Mouse (Mus musculus): ENCODE measurements at regions not wholly inside any gene's neighbourhood (a gene's known extent, or its start where the extent isn't known, plus 50 kb on each side); places are given as distances from the start of the nearest gene placed in this dataset.

- Histone ChIP-seq H3K36me3 (ENCODE audit: control insufficient read depth, insufficient read depth, low read length) (no peaks in the 10 kb centered on the region), H3K27ac (ENCODE audit: low read length) (no peak overlapping the region), H3K27me3 (ENCODE audit: control insufficient read depth, insufficient read depth, low read depth, low read length) (no peaks in the 10 kb centered on the region), H3K4me1 (replicated peaks; ENCODE audit: control insufficient read depth, insufficient read depth, low read length) (no peaks in the 10 kb centered on the region), H3K9ac (ENCODE audit: low read length) (no peak overlapping the region), H3K4me2 (ENCODE audit: low read depth, low read length) (no peak overlapping the region), H3K4me3 (ENCODE audit: low read length) (no peak overlapping the region), H3K9me3 (ENCODE audit: control insufficient read depth, low read length) (no peaks in the 10 kb centered on the region)
- peak; percentile 54; the same call in 1 of the 2 replicates for ATAC-seq (ENCODE audit: low read depth)
- WGBS: 24% methylated on average over 3 of the region's 3 CpGs
These were observed 547.6 kb upstream of the Cited2 start for GRCm38 (mm10) chr10:17175385-17175784.

GRCm38 (mm10) chr10:17177054-17177453, 546.0 kb upstream of the Cited2 start:
- Histone ChIP-seq H3K9me3 (ENCODE audit: control insufficient read depth, low read length) (no peaks in the 10 kb centered on the region), H3K9ac (ENCODE audit: low read length) (no peak overlapping the region), H3K4me2 (ENCODE audit: low read depth, low read length) (no peak overlapping the region), H3K27me3 (ENCODE audit: control insufficient read depth, insufficient read depth, low read depth, low read length) (no peaks in the 10 kb centered on the region), H3K36me3 (ENCODE audit: control insufficient read depth, insufficient read depth, low read length) (no peaks in the 10 kb centered on the region), H3K27ac (ENCODE audit: low read length) (no peak overlapping the region), H3K4me1 (replicated peaks; ENCODE audit: control insufficient read depth, insufficient read depth, low read length) (no peaks in the 10 kb centered on the region), H3K4me3 (ENCODE audit: low read length) (no peak overlapping the region)
- ATAC-seq (ENCODE audit: low read depth): no peak
- 62% methylated on average over 1 of the region's 1 CpGs for WGBS

DNA sequence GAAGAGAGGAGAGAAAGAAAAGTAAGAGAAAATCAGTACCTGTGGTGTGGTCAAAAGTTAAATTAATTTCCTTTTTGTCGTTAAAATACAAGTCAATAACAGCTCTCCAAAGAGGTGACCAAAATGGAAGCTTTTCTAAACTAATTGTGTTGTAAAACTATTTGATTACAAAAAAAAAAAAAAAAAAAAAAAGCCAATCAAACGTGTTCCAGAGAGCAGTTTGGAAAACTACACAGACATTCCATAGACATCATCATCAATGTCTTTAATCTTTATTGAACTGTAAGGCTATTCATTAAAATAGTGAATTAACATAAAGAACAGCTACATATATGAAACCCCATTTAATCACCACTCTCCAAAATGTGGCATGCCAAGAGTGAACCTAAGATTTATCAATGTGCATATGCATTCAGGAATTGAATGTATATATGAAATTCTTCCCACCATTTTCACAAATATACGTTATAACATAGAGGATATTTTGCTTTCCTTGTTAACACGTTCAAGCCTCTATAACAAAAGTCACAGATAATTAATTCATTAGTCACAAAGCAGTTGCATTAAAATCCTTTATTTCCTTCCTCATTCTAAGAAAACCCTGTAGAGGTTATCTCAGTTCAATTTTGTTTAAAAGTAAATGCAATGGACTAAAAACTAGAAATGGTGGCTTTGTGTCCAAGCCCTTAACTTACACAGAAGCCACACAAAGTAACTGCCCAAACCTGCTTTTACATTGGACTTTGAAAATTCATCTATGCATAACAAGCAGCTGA, 545.3 kb upstream of the Cited2 start:
- 71% methylated on average over 4 of the region's 4 CpGs for WGBS

GRCm38 (mm10) chr10:17178627-17179026, 544.4 kb upstream of the Cited2 start:
- ATAC-seq (ENCODE audit: low read depth): no peak
- Histone ChIP-seq H3K4me1 (replicated peaks; ENCODE audit: control insufficient read depth, insufficient read depth, low read length) (no peaks in the 10 kb centered on the region), H3K4me3 (ENCODE audit: low read length) (no peak overlapping the region), H3K27me3 (ENCODE audit: control insufficient read depth, insufficient read depth, low read depth, low read length) (no peaks in the 10 kb centered on the region), H3K27ac (ENCODE audit: low read length) (no peak overlapping the region), H3K4me2 (ENCODE audit: low read depth, low read length) (no peak overlapping the region), H3K36me3 (ENCODE audit: control insufficient read depth, insufficient read depth, low read length) (no peaks in the 10 kb centered on the region), H3K9ac (ENCODE audit: low read length) (no peak overlapping the region), H3K9me3 (ENCODE audit: control insufficient read depth, low read length) (no peaks in the 10 kb centered on the region)

More for the DNA sequence above, 545.3 kb upstream of the Cited2 start:
- Histone ChIP-seq H3K4me2 (ENCODE audit: low read depth, low read length) (no peak overlapping the region), H3K9me3 (ENCODE audit: control insufficient read depth, low read length) (no peaks in the 10 kb centered on the region), H3K4me3 (ENCODE audit: low read length) (no peak overlapping the region), H3K4me1 (replicated peaks; ENCODE audit: control insufficient read depth, insufficient read depth, low read length) (no peaks in the 10 kb centered on the region), H3K27ac (ENCODE audit: low read length) (no peak overlapping the region), H3K36me3 (ENCODE audit: control insufficient read depth, insufficient read depth, low read length) (no peaks in the 10 kb centered on the region), H3K27me3 (ENCODE audit: control insufficient read depth, insufficient read depth, low read depth, low read length) (no peaks in the 10 kb centered on the region), H3K9ac (ENCODE audit: low read length) (no peak overlapping the region)
- ATAC-seq (ENCODE audit: low read depth): no peak

- Histone ChIP-seq H3K4me3 (ENCODE audit: low read length) (no peak overlapping the region), H3K4me1 (replicated peaks; ENCODE audit: control insufficient read depth, insufficient read depth, low read length) (no peaks in the 10 kb centered on the region; the same call in 1 of the 2 replicates), H3K9me3 (ENCODE audit: control insufficient read depth, low read length) (no peaks in the 10 kb centered on the region), H3K4me2 (ENCODE audit: low read depth, low read length) (no peak overlapping the region), H3K9ac (ENCODE audit: low read length) (no peak overlapping the region), H3K27me3 (ENCODE audit: control insufficient read depth, insufficient read depth, low read depth, low read length) (no peaks in the 10 kb centered on the region), H3K36me3 (ENCODE audit: control insufficient read depth, insufficient read depth, low read length) (no peaks in the 10 kb centered on the region), H3K27ac (ENCODE audit: low read length) (no peak overlapping the region)
- WGBS: 28% methylated on average over 2 of the region's 2 CpGs
- ATAC-seq (ENCODE audit: low read depth): no peak
These were observed 538.6 kb upstream of the Cited2 start for GRCm38 (mm10) chr10:17184418-17184817.

- H3K9me3 ChIP-seq (ENCODE audit: control insufficient read depth, low read length): no peaks in the 10 kb centered on the region
- no peaks in the 10 kb centered on the region for H3K4me1 ChIP-seq (replicated peaks; ENCODE audit: control insufficient read depth, insufficient read depth, low read length)
- no peak overlapping the region for H3K27ac ChIP-seq (ENCODE audit: low read length)
- 47% methylated on average over 12 of the region's 12 CpGs for WGBS
- no peak overlapping the region for H3K9ac ChIP-seq (ENCODE audit: low read length)
- H3K27me3 ChIP-seq (ENCODE audit: control insufficient read depth, insufficient read depth, low read depth, low read length): no peaks in the 10 kb centered on the region
- H3K4me2 ChIP-seq (ENCODE audit: low read depth, low read length): no peak overlapping the region
- ATAC-seq (ENCODE audit: low read depth): no peak
- no peak overlapping the region for H3K4me3 ChIP-seq (ENCODE audit: low read length)
- no peaks in the 10 kb centered on the region for H3K36me3 ChIP-seq (ENCODE audit: control insufficient read depth, insufficient read depth, low read length)
These were observed 526.8 kb upstream of the Cited2 start for GRCm38 (mm10) chr10:17196205-17196604.

GRCm38 (mm10) chr10:17196636-17197035, 526.4 kb upstream of the Cited2 start:
- H3K4me1 ChIP-seq (replicated peaks; ENCODE audit: control insufficient read depth, insufficient read depth, low read length): no peaks in the 10 kb centered on the region
- no peak for ATAC-seq (ENCODE audit: low read depth)
- 8% methylated on average over 1 of the region's 1 CpGs for WGBS

DNA sequence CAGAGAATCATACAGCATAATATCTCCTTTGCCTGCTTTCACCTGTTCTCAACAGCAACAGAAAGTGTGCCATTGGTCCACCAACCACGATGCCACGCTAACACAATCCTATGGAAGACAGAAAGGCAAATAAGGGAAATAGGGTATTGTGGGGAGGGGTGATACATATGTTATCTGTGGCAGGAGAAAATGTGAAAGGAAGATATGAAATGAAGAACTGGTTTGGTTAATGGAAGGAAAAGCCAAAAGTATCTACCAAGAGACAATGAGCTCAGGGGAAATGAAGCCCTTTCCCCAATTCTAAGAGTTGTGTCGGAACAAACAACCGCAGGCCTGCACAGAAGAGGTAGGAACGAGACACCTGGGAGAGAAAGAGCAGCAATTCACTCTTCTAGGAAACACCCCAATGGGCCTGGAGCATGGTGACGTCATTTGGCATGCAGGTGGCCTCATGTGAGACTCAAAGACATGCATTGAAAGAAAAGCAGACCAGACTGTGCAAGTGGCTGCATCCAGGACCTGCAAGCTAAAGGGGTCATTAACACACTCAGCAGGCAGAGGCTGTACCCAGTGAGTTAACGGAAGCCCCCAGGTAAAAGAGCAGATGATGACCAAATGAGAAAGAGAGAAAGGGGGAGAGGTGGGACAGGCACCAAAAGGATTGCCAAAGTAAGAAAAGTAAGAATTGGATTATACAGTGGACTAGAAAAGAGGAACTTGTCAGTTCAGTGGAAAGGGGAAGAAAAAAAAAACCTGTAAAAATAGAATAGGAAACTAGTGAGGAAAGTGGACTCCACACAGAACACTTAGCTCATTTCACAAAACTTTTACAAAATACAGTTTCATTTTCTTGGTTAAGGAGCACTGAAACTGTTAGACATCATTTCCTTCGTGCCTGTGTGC, 522.2 kb upstream of the Cited2 start:
- H3K27me3 ChIP-seq (ENCODE audit: control insufficient read depth, insufficient read depth, low read depth, low read length): no peaks in the 10 kb centered on the region
- H3K4me3 ChIP-seq (ENCODE audit: low read length): no peak overlapping the region
- H3K36me3 ChIP-seq (ENCODE audit: control insufficient read depth, insufficient read depth, low read length): no peaks in the 10 kb centered on the region
- no peaks in the 10 kb centered on the region for H3K4me1 ChIP-seq (replicated peaks; ENCODE audit: control insufficient read depth, insufficient read depth, low read length)
- WGBS: 81% methylated on average over 8 of the region's 8 CpGs
- H3K4me2 ChIP-seq (ENCODE audit: low read depth, low read length): no peak overlapping the region
- no peak for ATAC-seq (ENCODE audit: low read depth)
- no peak overlapping the region for H3K27ac ChIP-seq (ENCODE audit: low read length)
- H3K9ac ChIP-seq (ENCODE audit: low read length): no peak overlapping the region
- H3K9me3 ChIP-seq (ENCODE audit: control insufficient read depth, low read length): no peaks in the 10 kb centered on the region

More at GRCm38 (mm10) chr10:17196636-17197035, 526.4 kb upstream of the Cited2 start:
- Histone ChIP-seq H3K27ac (ENCODE audit: low read length) (no peak overlapping the region), H3K36me3 (ENCODE audit: control insufficient read depth, insufficient read depth, low read length) (no peaks in the 10 kb centered on the region), H3K4me3 (ENCODE audit: low read length) (no peak overlapping the region), H3K9ac (ENCODE audit: low read length) (no peak overlapping the region), H3K4me2 (ENCODE audit: low read depth, low read length) (no peak overlapping the region), H3K9me3 (ENCODE audit: control insufficient read depth, low read length) (no peaks in the 10 kb centered on the region), H3K27me3 (ENCODE audit: control insufficient read depth, insufficient read depth, low read depth, low read length) (no peaks in the 10 kb centered on the region)

GRCm38 (mm10) chr10:17201427-17201745, 521.6 kb upstream of the Cited2 start:
- Histone ChIP-seq H3K9ac (ENCODE audit: low read length) (no peak overlapping the region), H3K36me3 (ENCODE audit: control insufficient read depth, insufficient read depth, low read length) (no peaks in the 10 kb centered on the region), H3K27me3 (ENCODE audit: control insufficient read depth, insufficient read depth, low read depth, low read length) (no peaks in the 10 kb centered on the region), H3K4me3 (ENCODE audit: low read length) (no peak overlapping the region), H3K4me1 (replicated peaks; ENCODE audit: control insufficient read depth, insufficient read depth, low read length) (no peaks in the 10 kb centered on the region), H3K27ac (ENCODE audit: low read length) (no peak overlapping the region), H3K9me3 (ENCODE audit: control insufficient read depth, low read length) (no peaks in the 10 kb centered on the region), H3K4me2 (ENCODE audit: low read depth, low read length) (no peak overlapping the region)
- WGBS: 82% methylated on average over 1 of the region's 1 CpGs
- ATAC-seq (ENCODE audit: low read depth): no peak

Measured in lung, embryonic 16.5 days (tissue).